Mouse (Mus musculus) neural tube, embryonic 15.5 days (tissue): ENCODE results near the gene Dtx3. TPM values are rescaled to one million over a fixed set of nuclear protein-coding genes. Genes with fewer than 3 reads are reported as not detected.

Experiments used
- ATAC-seq: fragments of 200-750 bp; cut with Nextera tagmentation; 2 replicates; pipeline ENCODE4 v1.8.0; 2017; ENCODE audit warnings: mild to moderate bottlenecking, moderate TSS enrichment, moderate library complexity; ENCODE audit not compliant: low FRiP score
- H3K27ac ChIP-seq: fragments of 300-500 bp; sonication (generic); replicated peaks from 2 replicates; pipeline ENCODE4 v1.5.1; 2015; ENCODE audit warnings: mild to moderate bottlenecking, inconsistent platforms
- H3K27me3 ChIP-seq: fragments of 300-500 bp; sonication (generic); replicated peaks from 2 replicates; pipeline ENCODE4 v1.6.1; 2015; ENCODE audit warnings: inconsistent platforms
- H3K36me3 ChIP-seq: fragments of 300-500 bp; sonication (generic); 2 replicates; pipeline ENCODE4 v1.6.1; 2015; ENCODE audit warnings: inconsistent platforms
- H3K4me1 ChIP-seq: fragments of 300-500 bp; sonication (generic); 2 replicates; pipeline ENCODE4 v1.6.1; 2015; ENCODE audit warnings: inconsistent platforms
- H3K4me2 ChIP-seq: fragments of 300-500 bp; sonication (generic); 2 replicates; pipeline ENCODE4 v1.6.1; 2015; ENCODE audit warnings: inconsistent platforms, mild to moderate bottlenecking, moderate library complexity
- H3K4me3 ChIP-seq: fragments of 300-500 bp; sonication (generic); replicated peaks from 2 replicates; pipeline ENCODE4 v1.5.1; 2015; ENCODE audit warnings: mild to moderate bottlenecking, inconsistent platforms
- H3K9ac ChIP-seq: fragments of 300-500 bp; sonication (generic); replicated peaks from 2 replicates; pipeline ENCODE4 v1.6.1; 2015; ENCODE audit warnings: mild to moderate bottlenecking, inconsistent platforms
- H3K9me3 ChIP-seq: fragments of 300-500 bp; sonication (generic); replicated peaks from 2 replicates; pipeline ENCODE4 v1.6.1; 2016; ENCODE audit warnings: inconsistent platforms
- WGBS: fragments of 180-500 bp; shearing (Covaris S2); methylation state at CpG from one replicate; pipeline ENCODE4 v1.1.7; 2015; ENCODE audit warnings: mixed read lengths; 5-methylcytosine and 5-hydroxymethylcytosine counted together
- polyA plus RNA-seq: library from polyadenylated mRNA; unstranded; fragments of >200 nt; fragmentation: Nextera tagmentation; extraction: Ambion mirVana; gene quantifications from 2 replicates; pipeline ENCODE4 v1.2.1, GENCODE M21; 2015

Dtx3 gene
- polyA plus RNA-seq, 1 experiment from 2014 or later, result 245 TPM

- H3K4me2 ChIP-seq, result no peak overlapping the region
- no peaks in the 10 kb centered on the region for H3K27me3 ChIP-seq
- H3K9me3 ChIP-seq, result no peaks in the 10 kb centered on the region
- ATAC-seq, result no peak
- WGBS, result 92% methylated on average over 5 of the region's 5 CpGs
- H3K4me3 ChIP-seq, result no peak overlapping the region
- no peaks in the 10 kb centered on the region for H3K36me3 ChIP-seq
- H3K4me1 ChIP-seq, result no peaks in the 10 kb centered on the region
- no peak overlapping the region for H3K9ac ChIP-seq
- no peak overlapping the region for H3K27ac ChIP-seq
Observed at GRCm38 (mm10) chr10:127145303-127145702, 50.2 kb downstream of the Dtx3 start.

GRCm38 (mm10) chr10:127144536-127144935, 51.0 kb downstream of the Dtx3 start:
- Histone ChIP-seq H3K36me3 (no peaks in the 10 kb centered on the region), H3K4me2 (no peak overlapping the region), H3K4me1 (no peaks in the 10 kb centered on the region), H3K4me3 (no peak overlapping the region), H3K9ac (no peak overlapping the region), H3K27ac (no peak overlapping the region), H3K27me3 (no peaks in the 10 kb centered on the region), H3K9me3 (no peaks in the 10 kb centered on the region)
- ATAC-seq, result no peak
- WGBS, result 97% methylated on average over 7 of the region's 7 CpGs

GRCm38 (mm10) chr10:127143228-127143627, 52.3 kb downstream of the Dtx3 start:
- Histone ChIP-seq H3K9ac (no peak overlapping the region), H3K36me3 (no peaks in the 10 kb centered on the region), H3K27ac (no peak overlapping the region), H3K4me3 (no peak overlapping the region), H3K9me3 (no peaks in the 10 kb centered on the region), H3K4me1 (no peaks in the 10 kb centered on the region), H3K4me2 (no peak overlapping the region), H3K27me3 (no peaks in the 10 kb centered on the region)
- 68% methylated on average over 8 of the region's 8 CpGs for WGBS
- ATAC-seq, result no peak

- no peak overlapping the region for H3K27ac ChIP-seq
- no peak for ATAC-seq
- H3K27me3 ChIP-seq, result no peaks in the 10 kb centered on the region
- H3K9ac ChIP-seq, result no peak overlapping the region
- H3K36me3 ChIP-seq, result no peaks in the 10 kb centered on the region
- H3K4me3 ChIP-seq, result no peak overlapping the region
- no peaks in the 10 kb centered on the region for H3K4me1 ChIP-seq
- no peaks in the 10 kb centered on the region for H3K9me3 ChIP-seq
- no peak overlapping the region for H3K4me2 ChIP-seq
- 85% methylated on average over 8 of the region's 8 CpGs for WGBS
Observed at GRCm38 (mm10) chr10:127141500-127141899, 54.0 kb downstream of the Dtx3 start.

GRCm38 (mm10) chr10:127140971-127141370, 54.6 kb downstream of the Dtx3 start:
- whole genome bisulfite sequencing, result 91% methylated on average over 11 of the region's 11 CpGs
- no peak overlapping the region for H3K9ac ChIP-seq

More at GRCm38 (mm10) chr10:127140971-127141370, 54.6 kb downstream of the Dtx3 start:
- Histone ChIP-seq H3K27me3 (no peaks in the 10 kb centered on the region), H3K4me2 (no peak overlapping the region), H3K9me3 (no peaks in the 10 kb centered on the region), H3K4me3 (no peak overlapping the region), H3K27ac (no peak overlapping the region), H3K36me3 (no peaks in the 10 kb centered on the region), H3K4me1 (no peaks in the 10 kb centered on the region)
- ATAC-seq, result no peak

Other genes with a start within 250 kb of the Dtx3 start
- 15.7 and 25.4 TPM in 2 replicates for gene Ctdsp2, start 217.0 kb downstream of the Dtx3 start, polyA plus RNA-seq
- 19.2 and 22.4 TPM in 2 replicates for gene Avil, start 195.0 kb downstream of the Dtx3 start, polyA plus RNA-seq
- gene Tsfm, start 164.9 kb downstream of the Dtx3 start, polyA plus RNA-seq, result 66.6 and 71.0 TPM in 2 replicates
- gene Mettl1, start 154.3 kb downstream of the Dtx3 start, polyA plus RNA-seq, result 24.3 and 29.6 TPM in 2 replicates
- 0.27 and 0.51 TPM in 2 replicates for gene Eef1akmt3, start 154.2 kb downstream of the Dtx3 start, polyA plus RNA-seq
- gene Cyp27b1, start 147.5 kb downstream of the Dtx3 start, polyA plus RNA-seq, result 0.11 and 0.14 TPM in 2 replicates
- gene March9, start 135.5 kb downstream of the Dtx3 start, polyA plus RNA-seq, result 5.9 and 7.4 TPM in 2 replicates
- gene Cdk4, start 132.2 kb downstream of the Dtx3 start, polyA plus RNA-seq, result 551 and 796 TPM in 2 replicates
- 108 and 123 TPM in 2 replicates for gene Tspan31, start 125.5 kb downstream of the Dtx3 start, polyA plus RNA-seq
- gene Agap2, start 120.4 kb downstream of the Dtx3 start, polyA plus RNA-seq, result 4.6 and 5.3 TPM in 2 replicates
- gene Os9, start 74.6 kb downstream of the Dtx3 start, polyA plus RNA-seq, result 127 and 130 TPM in 2 replicates
- gene B4galnt1, start 30.5 kb downstream of the Dtx3 start, polyA plus RNA-seq, result 69.5 and 70.4 TPM in 2 replicates
- gene Slc26a10, start 15.1 kb downstream of the Dtx3 start, polyA plus RNA-seq, result 1.0 TPM in 2 replicates
- 32.7 and 34.9 TPM in 2 replicates for gene Arhgef25, start 5.6 kb downstream of the Dtx3 start, polyA plus RNA-seq
- 19.8 and 23.0 TPM in 2 replicates for gene Pip4k2c, start 15.9 kb upstream of the Dtx3 start, polyA plus RNA-seq
- 97.3 and 113 TPM in 2 replicates for gene Kif5a, start 67.6 kb upstream of the Dtx3 start, polyA plus RNA-seq
- gene Dctn2, start 70.6 kb upstream of the Dtx3 start, polyA plus RNA-seq, result 304 and 335 TPM in 2 replicates
- gene Mbd6, start 93.3 kb upstream of the Dtx3 start, polyA plus RNA-seq, result 16.4 and 18.3 TPM in 2 replicates
- gene Mars, start 116.1 kb upstream of the Dtx3 start, polyA plus RNA-seq, result 108 and 115 TPM in 2 replicates
- gene Arhgap9, start 126.2 kb upstream of the Dtx3 start, polyA plus RNA-seq, result 0.88 and 13.1 TPM in 2 replicates
- gene Gli1, start 146.2 kb upstream of the Dtx3 start, polyA plus RNA-seq, result 1.8 and 2.7 TPM in 2 replicates
- 0.03 TPM in 1 of 2 replicates, not detected in the other for gene Inhbe, start 158.7 kb upstream of the Dtx3 start, polyA plus RNA-seq
- not detected in 2 replicates for gene Inhbc, start 174.7 kb upstream of the Dtx3 start, polyA plus RNA-seq
- gene R3hdm2, start 184.6 kb upstream of the Dtx3 start, polyA plus RNA-seq, result 30.7 and 34.5 TPM in 2 replicates